Mouse (Mus musculus) skeletal muscle tissue, adult 2 months (tissue): ENCODE measurements around the gene Cerk.
A peak's percentile ranks its signal among the peaks of the same experiment; 100 is the strongest.
"Not testable (repeated sequence)": the region's sequence is repeated elsewhere in the genome, so short reads cannot be mapped to it uniquely, and the experiment has no call there.

Experiments used
- DNase-seq: peaks from one replicate; pipeline ENCODE4 v3.0.0-alpha.2; 2012; ENCODE audit warnings: low read depth, low spot score

The Cerk gene

GRCm38 (mm10) chr15:86182646-86183045 lies 3.3 kb downstream of the Cerk start:
- peak; percentile 68 for DNase-seq

GRCm38 (mm10) chr15:86181941-86182439 lies 4.0 kb downstream of the Cerk start:
- DNase-seq, result no peak

- not testable (repeated sequence) for DNase-seq
Measured at GRCm38 (mm10) chr15:86181321-86181720, 4.6 kb downstream of the Cerk start.

- no peak for DNase-seq
Measured at GRCm38 (mm10) chr15:86180427-86180826, 5.5 kb downstream of the Cerk start.

GRCm38 (mm10) chr15:86178594-86178993 lies 7.3 kb downstream of the Cerk start:
- no peak for DNase-seq

- not testable (repeated sequence) for DNase-seq
Measured at GRCm38 (mm10) chr15:86177703-86178251, 8.2 kb downstream of the Cerk start.

- no peak for DNase-seq
Measured at GRCm38 (mm10) chr15:86176771-86177702, 8.9 kb downstream of the Cerk start.

- no peak for DNase-seq
Measured at GRCm38 (mm10) chr15:86176166-86176565, 9.8 kb downstream of the Cerk start.

GRCm38 (mm10) chr15:86175253-86176050 lies 10.5 kb downstream of the Cerk start:
- DNase-seq, result no peak

- no peak for DNase-seq
Measured at GRCm38 (mm10) chr15:86173136-86173985, 12.6 kb downstream of the Cerk start.

GRCm38 (mm10) chr15:86172526-86172925 lies 13.4 kb downstream of the Cerk start:
- no peak for DNase-seq

GRCm38 (mm10) chr15:86172124-86172523 lies 13.8 kb downstream of the Cerk start:
- DNase-seq, result no peak

GRCm38 (mm10) chr15:86171316-86171715 lies 14.6 kb downstream of the Cerk start:
- DNase-seq, result no peak

GRCm38 (mm10) chr15:86169817-86170110 lies 16.2 kb downstream of the Cerk start:
- no peak for DNase-seq

- DNase-seq, result no peak
Measured at GRCm38 (mm10) chr15:86168941-86169816, 16.8 kb downstream of the Cerk start.

- no peak for DNase-seq
Measured at GRCm38 (mm10) chr15:86168505-86168867, 17.5 kb downstream of the Cerk start.

GRCm38 (mm10) chr15:86167787-86168504 lies 18.0 kb downstream of the Cerk start:
- no peak for DNase-seq

GRCm38 (mm10) chr15:86167032-86167655 lies 18.8 kb downstream of the Cerk start:
- no peak for DNase-seq
